Mouse (Mus musculus) thymus, adult 2 months (tissue): Measurements from ENCODE around the gene Immp2l.

ENCODE experiments used
- CTCF ChIP-seq: fragments of 200-500 bp; IDR thresholded peaks from 2 replicates; pipeline ENCODE4 v1.5.1; 2012; ENCODE audit warnings: mild to moderate bottlenecking, control low read depth, low read length, moderate library complexity, borderline replicate concordance; ENCODE audit not compliant: control insufficient read depth, poor library complexity, insufficient read depth; ENCODE audit errors: extremely low read depth
- POLR2A ChIP-seq: fragments of 200-500 bp; IDR thresholded peaks from 2 replicates; pipeline ENCODE4 v1.6.1; 2012; ENCODE audit warnings: mild to moderate bottlenecking, low read length, control low read depth, moderate library complexity; ENCODE audit not compliant: control insufficient read depth, poor library complexity, insufficient read depth; ENCODE audit errors: extremely low read depth

DNA sequence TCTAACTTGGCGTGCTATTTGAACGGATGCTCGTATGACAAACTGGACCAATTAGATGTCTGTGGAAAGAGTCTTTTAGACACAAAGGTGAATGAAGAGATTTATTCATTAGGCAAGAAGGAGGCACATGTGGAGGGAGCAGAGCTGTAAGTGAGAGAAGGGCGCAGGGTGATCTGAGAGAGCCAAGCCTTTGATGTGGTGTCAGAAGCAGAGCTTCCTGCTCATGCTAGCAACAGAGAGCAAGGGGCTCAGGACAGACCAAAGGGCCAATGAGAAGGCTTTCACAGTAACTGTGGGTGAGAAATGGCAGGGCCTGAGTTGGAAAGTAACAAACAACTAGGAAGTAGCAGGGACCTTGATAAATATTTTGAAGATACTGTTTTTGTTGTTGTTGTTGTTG lies 143.9 kb downstream of the Immp2l start:
- TF ChIP-seq CTCF (no peak), POLR2A (no peak)
